Mouse (Mus musculus): ENCODE data around the gene Gm49366.

- TF ChIP-seq MAX (IDR thresholded peaks at IDR 0.05; ENCODE audit: low read depth) (no peak), POLR2A (IDR thresholded peaks at IDR 0.05; ENCODE audit: insufficient read length, low read depth) (no peak), SRF (IDR thresholded peaks at IDR 0.05; ENCODE audit: control insufficient read depth, insufficient read length, low read depth) (no peak), USF1 (IDR thresholded peaks at IDR 0.05; ENCODE audit: low read depth) (no peak), E2F4 (IDR thresholded peaks at IDR 0.05; ENCODE audit: insufficient read depth) (no peak), POLR2AphosphoS2 (IDR thresholded peaks at IDR 0.05; ENCODE audit: insufficient read length, low read depth) (no peak), TCF12 (IDR thresholded peaks at IDR 0.05; ENCODE audit: insufficient read depth, poor library complexity, severe bottlenecking) (no peak), MYOG (IDR thresholded peaks at IDR 0.05; ENCODE audit: control insufficient read depth in 1 of 3, insufficient read depth in 1 of 3, insufficient read length in 2 of 3, low read depth in 2 of 3) (no peak), TCF3 (IDR thresholded peaks at IDR 0.05; ENCODE audit: insufficient read length, low read depth) (no peak), CEBPB (IDR thresholded peaks at IDR 0.05; ENCODE audit: insufficient read depth, poor library complexity, severe bottlenecking) (no peak)
Observed at GRCm38 (mm10) chr12:84003866-84004265, 34.9 kb upstream of the Gm49366 start.

All from myocyte (in vitro differentiated cells).